Mouse (Mus musculus) kidney, adult 9 months (tissue): ENCODE results near the gene Prrc2a.
A peak's percentile ranks its signal among the peaks of the same experiment; 100 is the strongest.

ENCODE experiments used
- DNase-seq: peaks from one replicate; pipeline ENCODE4 v3.0.0; 2022

The Prrc2a gene

GRCm38 (mm10) chr17:35161421-35161820 is 3.3 kb downstream of the Prrc2a start:
- no peak for DNase-seq

GRCm38 (mm10) chr17:35159638-35160037 is 5.1 kb downstream of the Prrc2a start:
- DNase-seq = no peak

GRCm38 (mm10) chr17:35158850-35159593 is 5.7 kb downstream of the Prrc2a start:
- no peak for DNase-seq

DNA sequence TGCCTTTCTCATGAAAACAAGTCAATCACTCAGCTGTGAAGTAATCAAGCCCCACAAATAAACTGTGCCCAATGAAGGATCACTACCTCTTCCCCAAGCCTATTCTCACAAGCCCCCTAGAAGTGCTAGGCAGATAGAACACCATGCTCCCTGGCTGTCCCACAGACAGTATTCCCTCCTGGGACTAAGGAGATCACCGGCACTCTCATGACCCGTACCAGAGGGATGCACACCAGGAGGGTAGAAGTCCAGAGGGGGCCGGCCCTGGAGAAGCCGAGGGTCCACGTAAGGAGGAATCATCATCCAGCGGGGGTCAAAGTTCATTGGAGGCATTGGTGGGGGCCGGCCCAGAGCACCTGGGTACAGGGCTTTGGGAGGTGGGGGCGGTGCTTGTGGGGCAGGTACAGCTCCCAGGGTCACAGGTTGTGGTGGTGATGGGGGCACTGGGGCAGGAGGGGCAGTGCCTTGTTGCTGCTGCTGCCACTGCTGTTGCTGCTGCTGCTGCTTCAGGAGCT is 7.0 kb downstream of the Prrc2a start:
- DNase-seq = no peak

DNA sequence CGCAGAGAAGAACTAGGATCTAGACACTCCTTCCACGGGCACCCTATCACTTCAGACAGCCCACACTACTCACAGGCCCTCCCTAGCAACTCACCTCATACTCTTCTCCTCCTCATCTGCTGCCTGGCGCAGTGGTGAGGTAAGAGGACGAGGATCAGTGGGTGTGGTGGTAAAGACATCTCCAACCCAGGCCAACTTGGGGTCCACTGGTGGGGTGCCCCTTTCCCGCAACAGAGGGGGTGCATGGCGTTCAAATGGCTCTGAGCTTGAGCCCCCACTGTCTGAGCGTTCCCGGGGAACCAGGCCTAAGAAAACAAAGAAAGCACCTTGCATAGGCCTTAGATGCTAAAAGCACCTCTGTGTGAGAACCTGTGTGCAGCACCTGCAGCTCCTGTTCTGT is 7.4 kb downstream of the Prrc2a start:
- DNase-seq = no peak

DNA sequence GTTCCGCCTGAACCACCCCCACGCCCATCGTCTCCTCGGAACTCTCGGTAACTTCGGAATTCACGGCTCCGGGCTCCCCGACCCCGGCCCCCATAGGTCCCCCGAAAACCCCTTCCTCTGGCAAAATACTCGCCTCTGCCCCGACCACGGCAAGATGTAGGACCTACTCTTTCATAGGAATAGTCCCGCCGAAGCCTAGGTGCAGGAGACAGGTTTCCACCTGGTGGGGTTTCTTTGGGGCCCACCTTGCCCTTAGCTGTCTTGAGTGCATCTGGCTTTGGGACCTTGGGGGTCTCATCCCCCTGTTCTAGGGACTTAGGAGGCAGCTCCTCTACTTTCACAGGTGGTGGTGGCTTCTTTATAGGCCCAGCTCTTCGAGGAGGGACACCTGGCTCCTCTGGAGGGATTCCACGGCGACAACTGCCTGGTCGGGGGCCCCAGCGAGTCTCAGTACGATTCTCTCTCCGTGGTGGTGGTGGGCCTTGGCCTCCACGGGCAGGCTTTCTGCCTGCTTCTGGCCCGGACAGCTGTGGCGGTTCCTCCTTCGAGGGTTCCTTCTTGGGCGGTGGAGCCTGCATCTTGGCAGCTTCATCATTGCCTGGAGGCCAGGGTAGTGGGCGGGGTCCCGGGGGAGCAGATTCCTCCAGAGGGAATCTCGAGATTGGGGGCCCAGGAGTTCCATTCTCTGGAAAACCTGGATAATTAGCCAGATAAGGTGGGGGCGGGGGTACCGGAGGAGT is 8.1 kb downstream of the Prrc2a start:
- no peak for DNase-seq

- no peak for DNase-seq
These were observed 9.2 kb downstream of the Prrc2a start for GRCm38 (mm10) chr17:35155451-35155850.

DNA sequence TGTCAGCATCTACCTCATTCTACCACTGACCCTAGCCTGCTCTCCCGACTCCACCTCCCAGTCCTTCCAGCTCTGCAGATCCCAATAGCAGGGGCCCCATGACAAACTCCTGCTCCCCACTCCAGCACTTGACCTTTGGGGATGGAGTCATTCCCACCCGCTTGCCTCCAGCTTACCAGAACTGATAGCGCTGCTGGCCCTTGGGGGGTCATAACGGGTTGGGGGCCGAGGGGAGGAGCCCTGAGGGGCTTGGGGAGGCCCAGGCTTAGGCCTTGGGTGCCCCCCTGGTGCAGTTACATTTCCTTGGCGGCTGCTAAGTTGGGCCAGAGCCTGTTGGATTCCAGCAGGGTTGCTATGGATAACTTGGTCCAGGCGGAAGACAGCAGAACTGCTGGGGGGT is 10.1 kb downstream of the Prrc2a start:
- no peak for DNase-seq

GRCm38 (mm10) chr17:35153931-35154330 is 10.8 kb downstream of the Prrc2a start:
- DNase-seq = no peak

DNA sequence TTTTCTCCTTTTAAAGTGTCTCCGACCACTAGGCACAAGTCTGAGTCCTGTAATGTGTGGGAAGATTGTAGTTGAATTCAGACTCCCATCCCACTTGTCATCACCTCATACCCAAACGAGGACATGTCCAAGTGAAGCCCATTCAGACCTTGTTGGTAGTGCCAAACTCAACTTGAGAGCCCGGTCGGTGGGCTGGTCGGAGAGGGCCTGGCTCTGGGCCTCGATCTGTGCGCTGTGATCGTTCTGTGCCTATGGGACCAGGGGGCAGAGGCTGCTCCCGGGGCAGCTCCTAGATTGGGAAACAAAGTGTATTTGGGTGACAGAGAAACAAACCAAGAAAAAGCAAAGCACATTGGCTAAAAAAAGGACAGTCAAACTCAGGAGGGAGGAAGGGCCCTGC is 11.6 kb downstream of the Prrc2a start:
- DNase-seq = no peak

DNA sequence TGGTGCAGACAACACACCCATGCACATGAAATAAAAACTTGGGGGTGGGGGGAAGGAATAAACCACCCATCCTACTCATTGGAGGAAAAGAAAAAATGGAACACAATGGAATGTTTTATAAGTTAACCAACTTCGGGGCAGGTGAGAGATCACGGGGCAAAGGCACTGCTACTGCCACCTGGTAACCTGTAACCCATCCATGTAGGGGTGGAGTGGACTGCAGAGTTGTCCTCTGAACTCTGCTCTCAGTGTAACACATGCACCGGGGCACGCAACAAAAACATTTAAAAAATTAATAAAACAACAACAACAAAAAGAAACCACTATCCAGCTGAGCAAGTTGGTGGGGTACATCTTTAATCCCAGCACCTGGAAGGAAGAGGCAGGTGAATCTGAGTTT is 12.6 kb downstream of the Prrc2a start:
- peak; percentile 62 for DNase-seq

- no peak for DNase-seq
These were observed 16.6 kb downstream of the Prrc2a start for GRCm38 (mm10) chr17:35147922-35148639.

DNA sequence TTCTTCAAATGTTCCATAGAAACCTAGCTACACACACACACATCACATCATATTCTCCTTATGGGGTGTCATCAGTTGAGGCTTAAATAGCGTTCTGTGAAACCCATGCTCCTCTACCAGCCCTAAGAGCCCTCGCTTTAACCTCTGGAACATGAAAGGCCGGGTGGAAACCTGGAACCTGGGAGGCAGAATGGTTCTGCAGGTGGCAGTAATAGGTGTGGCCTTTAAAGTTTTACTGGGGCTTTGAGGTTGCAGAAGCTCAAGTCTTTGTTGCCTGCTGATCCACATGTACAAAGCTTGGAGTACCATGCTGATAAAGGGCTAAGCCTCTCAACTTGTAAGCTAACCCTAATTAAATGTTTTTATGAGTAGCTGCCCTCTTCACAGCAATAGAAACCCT is 17.3 kb downstream of the Prrc2a start:
- DNase-seq = no peak

GRCm38 (mm10) chr17:35146139-35146538 is 18.6 kb downstream of the Prrc2a start:
- DNase-seq = no peak

GRCm38 (mm10) chr17:35141971-35142370 is 22.7 kb downstream of the Prrc2a start:
- no peak for DNase-seq

GRCm38 (mm10) chr17:35140490-35140996 is 24.2 kb downstream of the Prrc2a start:
- DNase-seq = no peak

DNA sequence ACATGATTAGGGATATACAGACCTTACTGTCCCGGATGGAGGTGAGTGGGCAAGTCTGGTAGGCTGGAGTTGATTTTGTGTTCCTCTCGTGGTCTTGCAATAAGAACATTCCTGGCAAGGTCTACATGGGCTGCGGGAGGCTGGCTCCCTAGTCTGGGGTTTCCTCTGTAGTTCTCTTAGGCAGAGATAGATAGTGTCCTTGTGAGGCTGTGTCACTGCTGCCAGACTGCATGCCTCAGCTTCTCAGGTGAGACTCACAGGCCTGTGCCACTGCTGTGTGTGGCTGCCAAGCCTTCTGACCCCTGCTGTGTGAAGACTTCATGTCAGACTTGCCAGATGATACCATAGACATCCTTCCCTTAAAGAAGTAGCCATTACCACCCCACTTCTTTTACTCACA is 25.4 kb downstream of the Prrc2a start:
- no peak for DNase-seq

DNA sequence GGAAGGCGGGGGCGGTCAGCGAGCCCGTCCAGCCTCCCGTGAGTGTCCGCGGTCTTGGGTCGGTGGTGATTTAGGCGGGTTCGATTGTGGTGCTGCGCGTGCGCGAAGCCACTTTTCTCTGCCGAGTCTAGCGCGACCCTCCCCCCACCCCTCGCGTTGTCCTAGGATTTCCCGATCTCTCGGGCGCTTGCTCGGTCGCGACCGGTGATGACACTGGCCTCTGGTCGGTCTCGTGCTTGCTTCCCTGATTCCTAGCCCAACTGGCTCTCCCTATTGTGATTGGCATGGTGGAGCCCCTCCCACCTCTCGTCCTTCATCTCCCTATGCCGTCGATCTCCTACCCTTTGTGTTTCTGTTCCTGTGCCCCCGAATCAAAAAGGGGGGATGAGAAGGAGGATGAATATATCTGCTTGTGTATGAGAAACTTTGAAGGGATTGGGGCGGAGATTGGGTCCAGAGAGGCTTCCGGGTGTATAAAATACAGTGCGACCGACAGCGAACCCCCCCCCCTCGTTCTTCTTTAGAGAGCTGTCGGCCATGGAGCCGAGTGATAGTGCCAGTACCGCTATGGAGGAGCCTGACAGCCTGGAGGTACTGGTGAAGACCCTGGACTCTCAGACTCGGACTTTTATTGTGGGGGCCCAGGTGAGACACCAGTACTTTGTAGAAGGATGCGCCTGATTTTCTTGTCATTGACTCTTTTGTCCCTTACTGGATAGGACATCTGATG is 28.9 kb downstream of the Prrc2a start:
- DNase-seq = no peak

- peak; percentile 96 for DNase-seq
These were observed 29.7 kb downstream of the Prrc2a start, which contains the start of gene Bag6 for GRCm38 (mm10) chr17:35134801-35135590. Gene Bag6 (plus strand): TSS chr17:35135178.

- no peak for DNase-seq
These were observed 31.2 kb downstream of the Prrc2a start for GRCm38 (mm10) chr17:35133517-35133916.

GRCm38 (mm10) chr17:35132174-35132560 is 32.5 kb downstream of the Prrc2a start:
- no peak for DNase-seq
